Mouse (Mus musculus): Measurements from ENCODE around the gene Pbx1. TPM values are rescaled to one million over a fixed set of nuclear protein-coding genes. Genes with fewer than 3 reads are reported as not detected.
A peak's percentile ranks its signal among the peaks of the same experiment; 100 is the strongest.

Pbx1 gene
- total RNA-seq, 1 experiment from 2014 or later = 44.5 TPM

- ATAC-seq (replicated peaks in 1 of 2; ENCODE audit: insufficient read depth in 1 of 2, low FRiP score in 2 of 2, low TSS enrichment in 1 of 2, low read depth in 1 of 2, poor library complexity in 2 of 2, severe bottlenecking in 2 of 2) = no peak
Observed at GRCm38 (mm10) chr1:168332056-168332455, 100.0 kb downstream of the Pbx1 start.

GRCm38 (mm10) chr1:168328236-168328605, 103.8 kb downstream of the Pbx1 start:
- no peak for ATAC-seq (replicated peaks in 1 of 2; ENCODE audit: insufficient read depth in 1 of 2, low FRiP score in 2 of 2, low TSS enrichment in 1 of 2, low read depth in 1 of 2, poor library complexity in 2 of 2, severe bottlenecking in 2 of 2)

- ATAC-seq (replicated peaks in 1 of 2; ENCODE audit: insufficient read depth in 1 of 2, low FRiP score in 2 of 2, low TSS enrichment in 1 of 2, low read depth in 1 of 2, poor library complexity in 2 of 2, severe bottlenecking in 2 of 2) = no peak
Observed at GRCm38 (mm10) chr1:168327405-168328235, 104.5 kb downstream of the Pbx1 start.

- ATAC-seq (replicated peaks in 1 of 2; ENCODE audit: insufficient read depth in 1 of 2, low FRiP score in 2 of 2, low TSS enrichment in 1 of 2, low read depth in 1 of 2, poor library complexity in 2 of 2, severe bottlenecking in 2 of 2) = no peak
Observed at GRCm38 (mm10) chr1:168325786-168326185, 106.3 kb downstream of the Pbx1 start.

GRCm38 (mm10) chr1:168324306-168325085, 107.6 kb downstream of the Pbx1 start:
- no peak for ATAC-seq (replicated peaks in 1 of 2; ENCODE audit: insufficient read depth in 1 of 2, low FRiP score in 2 of 2, low TSS enrichment in 1 of 2, low read depth in 1 of 2, poor library complexity in 2 of 2, severe bottlenecking in 2 of 2)

- no peak for ATAC-seq (replicated peaks in 1 of 2; ENCODE audit: insufficient read depth in 1 of 2, low FRiP score in 2 of 2, low TSS enrichment in 1 of 2, low read depth in 1 of 2, poor library complexity in 2 of 2, severe bottlenecking in 2 of 2)
Observed at GRCm38 (mm10) chr1:168323436-168324108, 108.5 kb downstream of the Pbx1 start.

- peak in 1 of 2 experiments; percentile 71; a peak in 2 of 4 replicates for ATAC-seq (replicated peaks in 1 of 2; ENCODE audit: insufficient read depth in 1 of 2, low FRiP score in 2 of 2, low TSS enrichment in 1 of 2, low read depth in 1 of 2, poor library complexity in 2 of 2, severe bottlenecking in 2 of 2)
Observed at GRCm38 (mm10) chr1:168322892-168323291, 109.2 kb downstream of the Pbx1 start.

- ATAC-seq (replicated peaks in 1 of 2; ENCODE audit: insufficient read depth in 1 of 2, low FRiP score in 2 of 2, low TSS enrichment in 1 of 2, low read depth in 1 of 2, poor library complexity in 2 of 2, severe bottlenecking in 2 of 2) = no peak
Observed at GRCm38 (mm10) chr1:168319695-168320094, 112.4 kb downstream of the Pbx1 start.

GRCm38 (mm10) chr1:168318899-168319469, 113.1 kb downstream of the Pbx1 start:
- no peak for ATAC-seq (replicated peaks in 1 of 2; ENCODE audit: insufficient read depth in 1 of 2, low FRiP score in 2 of 2, low TSS enrichment in 1 of 2, low read depth in 1 of 2, poor library complexity in 2 of 2, severe bottlenecking in 2 of 2)

- peak; percentile 68 to 77; a peak in 3 of 4 replicates for ATAC-seq (replicated peaks in 1 of 2; ENCODE audit: insufficient read depth in 1 of 2, low FRiP score in 2 of 2, low TSS enrichment in 1 of 2, low read depth in 1 of 2, poor library complexity in 2 of 2, severe bottlenecking in 2 of 2)
Observed at GRCm38 (mm10) chr1:168313772-168314171, 118.3 kb downstream of the Pbx1 start.

- no peak; a peak in 1 of 4 replicates for ATAC-seq (replicated peaks in 1 of 2; ENCODE audit: insufficient read depth in 1 of 2, low FRiP score in 2 of 2, low TSS enrichment in 1 of 2, low read depth in 1 of 2, poor library complexity in 2 of 2, severe bottlenecking in 2 of 2)
Observed at GRCm38 (mm10) chr1:168312710-168313447, 119.2 kb downstream of the Pbx1 start.

- ATAC-seq (replicated peaks in 1 of 2; ENCODE audit: insufficient read depth in 1 of 2, low FRiP score in 2 of 2, low TSS enrichment in 1 of 2, low read depth in 1 of 2, poor library complexity in 2 of 2, severe bottlenecking in 2 of 2) = no peak
Observed at GRCm38 (mm10) chr1:168309101-168309521, 123.0 kb downstream of the Pbx1 start.

GRCm38 (mm10) chr1:168307275-168308182, 124.5 kb downstream of the Pbx1 start:
- ATAC-seq (replicated peaks in 1 of 2; ENCODE audit: insufficient read depth in 1 of 2, low FRiP score in 2 of 2, low TSS enrichment in 1 of 2, low read depth in 1 of 2, poor library complexity in 2 of 2, severe bottlenecking in 2 of 2) = peak; percentile 4 to 41; a peak in 2 of 4 replicates

GRCm38 (mm10) chr1:168300505-168300904, 131.6 kb downstream of the Pbx1 start:
- no peak for ATAC-seq (replicated peaks in 1 of 2; ENCODE audit: insufficient read depth in 1 of 2, low FRiP score in 2 of 2, low TSS enrichment in 1 of 2, low read depth in 1 of 2, poor library complexity in 2 of 2, severe bottlenecking in 2 of 2)

GRCm38 (mm10) chr1:168299928-168300365, 132.1 kb downstream of the Pbx1 start:
- no peak for ATAC-seq (replicated peaks in 1 of 2; ENCODE audit: insufficient read depth in 1 of 2, low FRiP score in 2 of 2, low TSS enrichment in 1 of 2, low read depth in 1 of 2, poor library complexity in 2 of 2, severe bottlenecking in 2 of 2)

- ATAC-seq (replicated peaks in 1 of 2; ENCODE audit: insufficient read depth in 1 of 2, low FRiP score in 2 of 2, low TSS enrichment in 1 of 2, low read depth in 1 of 2, poor library complexity in 2 of 2, severe bottlenecking in 2 of 2) = no peak
Observed at GRCm38 (mm10) chr1:168299181-168299580, 132.9 kb downstream of the Pbx1 start.
